Mouse (Mus musculus): ENCODE measurements at regions not wholly inside any gene's neighbourhood (a gene's known extent, or its start where the extent isn't known, plus 50 kb on each side); places are given as distances from the start of the nearest gene placed in this dataset.

GRCm38 (mm10) chr12:32489415-32490139 is 111.1 kb downstream of the Ccdc71l start:
- DNase-seq (ENCODE audit: low spot score): no peak

GRCm38 (mm10) chr12:32504196-32504595 is 125.7 kb downstream of the Ccdc71l start:
- no peak for DNase-seq (ENCODE audit: low spot score)

GRCm38 (mm10) chr12:32508671-32509070 is 130.2 kb downstream of the Ccdc71l start:
- no peak for DNase-seq (ENCODE audit: low spot score)

GRCm38 (mm10) chr12:32525586-32525985 is 147.1 kb downstream of the Ccdc71l start:
- no peak for DNase-seq (ENCODE audit: low spot score)

- DNase-seq (ENCODE audit: low spot score): peak; percentile 33
Measured at GRCm38 (mm10) chr12:32531216-32531615, 152.7 kb downstream of the Ccdc71l start.

- DNase-seq (ENCODE audit: low spot score): no peak
Measured at GRCm38 (mm10) chr12:32533641-32534040, 155.1 kb downstream of the Ccdc71l start.

- no peak for DNase-seq (ENCODE audit: low spot score)
Measured at GRCm38 (mm10) chr12:32545466-32545865, 167.0 kb downstream of the Ccdc71l start.

- no peak for DNase-seq (ENCODE audit: low spot score)
Measured at GRCm38 (mm10) chr12:32546356-32546755, 167.9 kb downstream of the Ccdc71l start.

GRCm38 (mm10) chr12:32553793-32554192 is 175.3 kb downstream of the Ccdc71l start:
- DNase-seq (ENCODE audit: low spot score): no peak

- DNase-seq (ENCODE audit: low spot score): peak; percentile 25
Measured at GRCm38 (mm10) chr12:32567777-32568176, 189.3 kb downstream of the Ccdc71l start.

GRCm38 (mm10) chr12:32581304-32581703 is 202.8 kb downstream of the Ccdc71l start:
- no peak for DNase-seq (ENCODE audit: low spot score)

GRCm38 (mm10) chr12:32602131-32602815 is 217.1 kb upstream of the Nampt start:
- DNase-seq (ENCODE audit: low spot score): peak; percentile 43

GRCm38 (mm10) chr12:32605353-32605752 is 214.0 kb upstream of the Nampt start:
- DNase-seq (ENCODE audit: low spot score): no peak

GRCm38 (mm10) chr12:32615000-32615399 is 204.3 kb upstream of the Nampt start:
- no peak for DNase-seq (ENCODE audit: low spot score)

- no peak for DNase-seq (ENCODE audit: low spot score)
Measured at GRCm38 (mm10) chr12:32616086-32616485, 203.3 kb upstream of the Nampt start.

GRCm38 (mm10) chr12:32617031-32617430 is 202.3 kb upstream of the Nampt start:
- no peak for DNase-seq (ENCODE audit: low spot score)

- DNase-seq (ENCODE audit: low spot score): no peak
Measured at GRCm38 (mm10) chr12:32619830-32620229, 199.5 kb upstream of the Nampt start.

- DNase-seq (ENCODE audit: low spot score): no peak
Measured at GRCm38 (mm10) chr12:32621739-32622138, 197.6 kb upstream of the Nampt start.

- no peak for DNase-seq (ENCODE audit: low spot score)
Measured at GRCm38 (mm10) chr12:32628552-32628951, 190.8 kb upstream of the Nampt start.

GRCm38 (mm10) chr12:32632935-32633334 is 186.4 kb upstream of the Nampt start:
- peak; percentile 10 for DNase-seq (ENCODE audit: low spot score)

- DNase-seq (ENCODE audit: low spot score): no peak
Measured at GRCm38 (mm10) chr12:32635055-32635454, 184.3 kb upstream of the Nampt start.

- DNase-seq (ENCODE audit: low spot score): peak; percentile 39
Measured at GRCm38 (mm10) chr12:32637400-32638100, 181.8 kb upstream of the Nampt start.

- DNase-seq (ENCODE audit: low spot score): no peak
Measured at GRCm38 (mm10) chr12:32640591-32640990, 178.8 kb upstream of the Nampt start.

Measured in layer of hippocampus, adult 9-10 months (tissue).